Mouse (Mus musculus): ENCODE results near the gene Muc3.

DNA sequence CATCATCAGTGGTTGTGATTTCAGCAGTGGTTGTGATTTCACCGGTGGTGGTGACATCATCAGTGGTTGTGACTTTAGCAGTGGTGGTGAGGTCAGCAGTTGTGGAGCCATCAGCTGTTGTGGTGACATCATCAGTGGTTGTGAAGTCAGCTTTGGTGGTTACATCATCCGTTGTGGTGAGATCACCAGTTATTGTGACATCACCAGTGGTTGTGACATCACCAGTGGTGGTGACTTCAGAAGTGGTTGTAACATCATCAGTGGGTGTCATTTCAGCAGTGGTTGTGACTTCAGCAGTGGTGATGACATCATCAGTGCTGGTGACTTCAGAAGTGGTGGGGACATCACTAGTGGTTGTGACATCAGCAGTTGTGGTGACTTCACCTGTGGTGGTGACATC, 3.5 kb upstream of the Muc3 start:
- TF ChIP-seq POLR2A (IDR thresholded peaks at IDR 0.05; ENCODE audit: borderline replicate concordance, extremely low read depth, low read depth, low read length) (no peak), CTCF (IDR thresholded peaks at IDR 0.05; ENCODE audit: insufficient read depth, low read length) (no peak)
